Mouse (Mus musculus): ENCODE results near the gene Fry.

Fry gene

GRCm38 (mm10) chr5:150272173-150272572 is 153.7 kb downstream of the Fry start:
- peak; percentile 20 for DNase-seq (ENCODE audit: low read depth, low spot score)

GRCm38 (mm10) chr5:150275314-150275713 is 156.9 kb downstream of the Fry start:
- no peak for DNase-seq (ENCODE audit: low read depth, low spot score)

GRCm38 (mm10) chr5:150276611-150277010 is 158.2 kb downstream of the Fry start:
- no peak for DNase-seq (ENCODE audit: low read depth, low spot score)

GRCm38 (mm10) chr5:150279387-150279786 is 160.9 kb downstream of the Fry start:
- no peak for DNase-seq (ENCODE audit: low read depth, low spot score)

- peak; percentile 31 for DNase-seq (ENCODE audit: low read depth, low spot score)
These were observed 162.6 kb downstream of the Fry start for GRCm38 (mm10) chr5:150281084-150281483.

- DNase-seq (ENCODE audit: low read depth, low spot score): peak; percentile 48
These were observed 163.6 kb downstream of the Fry start for GRCm38 (mm10) chr5:150282091-150282490.

GRCm38 (mm10) chr5:150287949-150288348 is 169.5 kb downstream of the Fry start:
- DNase-seq (ENCODE audit: low read depth, low spot score): no peak

GRCm38 (mm10) chr5:150289611-150290010 is 171.2 kb downstream of the Fry start:
- DNase-seq (ENCODE audit: low read depth, low spot score): peak; percentile 56

GRCm38 (mm10) chr5:150290494-150291199 is 172.2 kb downstream of the Fry start:
- DNase-seq (ENCODE audit: low read depth, low spot score): no peak

GRCm38 (mm10) chr5:150291216-150291615 is 172.8 kb downstream of the Fry start:
- DNase-seq (ENCODE audit: low read depth, low spot score): peak; percentile 30

- DNase-seq (ENCODE audit: low read depth, low spot score): no peak
These were observed 173.7 kb downstream of the Fry start for GRCm38 (mm10) chr5:150292186-150292585.

- no peak for DNase-seq (ENCODE audit: low read depth, low spot score)
These were observed 175.9 kb downstream of the Fry start for GRCm38 (mm10) chr5:150294306-150294705.

GRCm38 (mm10) chr5:150295096-150295495 is 176.7 kb downstream of the Fry start:
- no peak for DNase-seq (ENCODE audit: low read depth, low spot score)

- no peak for DNase-seq (ENCODE audit: low read depth, low spot score)
These were observed 180.5 kb downstream of the Fry start for GRCm38 (mm10) chr5:150298969-150299368.

GRCm38 (mm10) chr5:150302123-150302522 is 183.7 kb downstream of the Fry start:
- no peak for DNase-seq (ENCODE audit: low read depth, low spot score)

- DNase-seq (ENCODE audit: low read depth, low spot score): no peak
These were observed 184.6 kb downstream of the Fry start for GRCm38 (mm10) chr5:150302996-150303395.

- no peak for DNase-seq (ENCODE audit: low read depth, low spot score)
These were observed 188.1 kb downstream of the Fry start for GRCm38 (mm10) chr5:150306497-150306896.

GRCm38 (mm10) chr5:150313229-150313628 is 194.8 kb downstream of the Fry start:
- peak; percentile 24 for DNase-seq (ENCODE audit: low read depth, low spot score)

GRCm38 (mm10) chr5:150314582-150314981 is 196.1 kb downstream of the Fry start:
- peak; percentile 12 for DNase-seq (ENCODE audit: low read depth, low spot score)

GRCm38 (mm10) chr5:150325411-150325810 is 207.0 kb downstream of the Fry start:
- DNase-seq (ENCODE audit: low read depth, low spot score): no peak

- DNase-seq (ENCODE audit: low read depth, low spot score): no peak
These were observed 210.2 kb downstream of the Fry start for GRCm38 (mm10) chr5:150328686-150329085.

- no peak for DNase-seq (ENCODE audit: low read depth, low spot score)
These were observed 213.4 kb downstream of the Fry start for GRCm38 (mm10) chr5:150331821-150332220.

GRCm38 (mm10) chr5:150332810-150333209 is 214.4 kb downstream of the Fry start:
- no peak for DNase-seq (ENCODE audit: low read depth, low spot score)

GRCm38 (mm10) chr5:150333328-150333731 is 214.9 kb downstream of the Fry start:
- no peak for DNase-seq (ENCODE audit: low read depth, low spot score)

Data from ES-CJ7 (cell line).